Mouse (Mus musculus): Measurements from ENCODE around the gene Arid1b. TPM values are rescaled to one million over a fixed set of nuclear protein-coding genes. Genes with fewer than 3 reads are reported as not detected.

Gene Arid1b
- total RNA-seq, 2 experiments from 2014 or later, result 15.2 to 23.0 TPM

DNA sequence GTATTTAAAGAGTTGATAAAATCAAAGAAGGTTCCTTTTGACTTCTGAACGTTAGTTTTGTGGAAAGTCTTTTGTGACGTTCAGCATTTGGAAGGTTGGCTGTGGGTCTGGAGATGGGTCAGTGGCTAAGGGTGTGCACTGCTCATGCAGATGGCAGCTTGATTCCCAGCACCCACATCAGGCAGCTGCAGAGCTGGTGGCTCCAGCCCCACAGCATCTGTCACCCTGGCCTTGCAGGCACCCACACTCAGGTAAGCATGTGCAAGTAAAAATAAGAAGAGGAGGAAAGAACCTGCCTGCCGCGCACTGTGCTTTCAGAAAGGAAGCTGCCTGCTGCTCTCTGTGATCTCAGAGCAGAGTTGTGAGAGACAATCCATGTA lies 58.7 kb downstream of the Arid1b start:
- ATAC-seq (ENCODE audit: poor library complexity, severe bottlenecking), result no peak

DNA sequence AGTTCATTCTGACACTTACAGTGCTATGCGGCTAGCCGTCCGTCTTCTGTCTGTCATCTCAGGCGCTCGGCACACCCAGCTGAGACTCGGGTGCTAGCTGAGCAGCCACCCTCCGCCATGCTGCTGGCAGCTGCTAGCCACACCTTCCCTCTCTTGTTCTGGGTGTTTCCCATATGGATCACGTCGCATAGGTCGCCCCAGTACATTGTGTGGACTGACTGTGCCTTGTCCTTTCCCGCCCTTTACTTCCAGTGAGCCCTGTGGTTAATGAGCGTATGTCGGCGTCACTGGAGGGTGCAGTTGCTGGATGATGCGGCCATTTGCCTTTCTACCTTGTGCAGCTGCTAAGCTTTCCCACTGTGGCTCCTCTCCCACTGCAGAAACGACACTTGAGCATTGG lies 59.1 kb downstream of the Arid1b start:
- ATAC-seq (ENCODE audit: poor library complexity, severe bottlenecking), result no peak

DNA sequence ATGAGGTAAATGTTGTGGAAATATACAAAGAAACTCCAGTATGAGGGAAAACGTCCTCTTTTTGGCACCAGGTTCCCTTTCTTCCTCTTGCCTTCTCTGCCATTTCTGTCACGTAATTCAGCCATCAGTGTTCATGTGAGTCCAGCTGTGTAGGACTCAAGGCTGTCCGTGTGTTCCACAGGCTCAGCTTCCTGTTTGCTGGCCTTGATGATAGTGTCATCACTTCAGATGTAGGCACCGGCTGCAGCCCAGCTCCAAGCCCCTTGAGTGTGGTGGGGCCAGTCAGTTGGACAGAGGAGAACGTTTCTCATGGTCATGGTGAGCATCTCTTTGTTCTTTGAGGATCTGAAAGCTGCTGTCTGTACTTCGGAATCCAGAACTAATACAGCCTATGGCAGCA lies 61.3 kb downstream of the Arid1b start:
- ATAC-seq (ENCODE audit: poor library complexity, severe bottlenecking), result peak; percentile 21; the same call in 1 of the 2 replicates

DNA sequence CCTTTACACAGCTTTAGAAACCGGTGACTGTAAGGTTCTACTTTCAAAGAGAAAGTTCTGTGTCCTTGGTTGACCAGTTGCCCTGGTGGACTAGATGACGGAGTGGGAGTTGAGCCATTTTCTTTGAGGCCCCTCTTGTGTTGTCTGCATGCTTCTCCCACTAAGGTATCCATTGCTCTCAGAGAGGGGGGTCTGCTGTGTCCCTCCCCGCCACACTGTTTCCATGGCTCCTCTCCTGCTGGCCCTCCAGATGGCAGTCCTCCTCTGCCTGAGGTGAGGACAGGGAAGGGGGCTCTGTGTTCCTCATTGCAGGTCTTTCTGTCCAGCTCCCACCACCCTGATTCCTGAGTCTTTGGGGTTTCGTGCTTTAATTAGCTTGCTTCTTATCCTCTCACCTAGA lies 62.5 kb downstream of the Arid1b start:
- ATAC-seq (ENCODE audit: poor library complexity, severe bottlenecking), result no peak

DNA sequence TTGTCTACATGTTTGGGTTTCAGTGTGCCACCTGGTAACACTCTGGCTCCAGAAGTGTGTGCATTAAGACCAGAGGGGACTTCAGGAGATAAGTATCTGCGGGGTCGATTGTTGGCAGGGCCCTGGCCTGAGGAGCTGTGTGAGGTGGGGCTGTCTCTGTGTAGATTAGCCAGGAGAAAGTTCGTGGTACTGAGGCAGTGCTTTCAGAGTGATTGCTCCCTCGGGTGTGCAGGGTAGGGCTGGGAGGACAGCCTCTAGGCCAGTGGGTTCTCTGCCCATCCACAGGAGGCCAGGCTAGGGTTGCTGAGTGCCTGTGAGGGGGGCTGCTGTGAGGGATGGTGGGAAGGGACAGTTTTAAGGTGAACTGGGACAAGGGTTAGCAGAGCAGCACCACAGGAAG lies 63.2 kb downstream of the Arid1b start:
- ATAC-seq (ENCODE audit: poor library complexity, severe bottlenecking), result no peak

DNA sequence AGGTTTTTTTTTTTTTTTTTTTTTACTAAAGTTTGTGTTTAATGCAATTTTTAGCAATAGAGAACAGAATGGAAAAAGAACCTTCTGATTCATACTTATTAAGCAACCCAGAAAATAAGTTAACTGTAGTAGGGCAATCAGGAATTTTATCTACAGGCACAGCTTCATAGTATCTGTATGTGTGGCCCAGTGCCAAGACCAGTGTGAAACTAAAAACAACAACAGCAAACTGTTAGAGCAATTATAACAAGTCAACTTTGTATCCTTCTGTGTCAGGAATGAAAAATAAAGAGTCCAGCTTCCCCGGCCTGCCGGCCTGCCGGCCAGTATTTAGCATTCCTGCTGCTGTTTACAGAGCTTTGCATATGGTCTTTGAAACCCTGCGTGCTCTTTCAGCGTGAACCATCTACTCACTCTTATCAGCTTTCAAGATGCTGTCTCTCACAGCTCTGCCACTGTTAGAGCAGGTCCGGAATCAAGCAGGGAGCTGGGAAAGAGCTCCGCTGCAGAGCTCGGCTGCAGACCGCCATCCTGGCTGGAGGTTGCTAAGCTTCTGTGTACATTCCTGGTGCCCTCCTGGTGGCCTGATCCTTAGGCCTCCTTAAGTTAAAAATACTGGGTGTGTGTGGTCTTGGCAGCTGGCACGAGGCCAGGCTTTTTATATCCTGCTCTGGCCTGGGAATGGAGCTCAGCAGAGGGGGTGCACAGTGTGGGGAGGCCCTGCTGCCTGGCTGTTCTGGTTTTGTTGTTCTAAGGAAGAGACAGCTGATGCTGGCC lies 64.0 kb downstream of the Arid1b start:
- no peak for ATAC-seq (ENCODE audit: poor library complexity, severe bottlenecking)

DNA sequence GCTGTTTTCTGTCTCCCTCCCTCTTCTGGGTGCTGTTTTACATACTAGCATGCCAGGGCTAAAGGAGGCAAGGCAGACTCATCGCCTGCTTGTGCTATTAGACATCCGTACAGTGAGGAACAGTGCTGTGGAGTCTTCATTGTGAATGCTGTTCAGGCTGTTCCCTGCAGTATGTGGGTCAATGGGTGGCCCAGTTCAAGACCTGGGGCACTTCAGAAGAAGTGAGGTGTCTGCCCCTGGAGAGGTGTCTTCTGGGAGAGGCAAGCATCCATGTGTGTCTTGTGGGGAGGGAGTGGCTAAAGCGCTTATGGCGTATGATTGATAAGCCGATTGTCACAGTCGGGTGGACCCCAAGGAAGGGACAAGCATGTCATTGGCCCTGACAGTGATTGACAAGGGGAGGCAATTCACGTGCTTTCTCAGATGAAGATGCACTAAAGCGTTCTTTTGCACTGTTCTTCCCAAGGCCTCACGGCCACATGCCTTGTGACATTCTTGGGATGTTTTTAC lies 65.0 kb downstream of the Arid1b start:
- no peak for ATAC-seq (ENCODE audit: poor library complexity, severe bottlenecking)

DNA sequence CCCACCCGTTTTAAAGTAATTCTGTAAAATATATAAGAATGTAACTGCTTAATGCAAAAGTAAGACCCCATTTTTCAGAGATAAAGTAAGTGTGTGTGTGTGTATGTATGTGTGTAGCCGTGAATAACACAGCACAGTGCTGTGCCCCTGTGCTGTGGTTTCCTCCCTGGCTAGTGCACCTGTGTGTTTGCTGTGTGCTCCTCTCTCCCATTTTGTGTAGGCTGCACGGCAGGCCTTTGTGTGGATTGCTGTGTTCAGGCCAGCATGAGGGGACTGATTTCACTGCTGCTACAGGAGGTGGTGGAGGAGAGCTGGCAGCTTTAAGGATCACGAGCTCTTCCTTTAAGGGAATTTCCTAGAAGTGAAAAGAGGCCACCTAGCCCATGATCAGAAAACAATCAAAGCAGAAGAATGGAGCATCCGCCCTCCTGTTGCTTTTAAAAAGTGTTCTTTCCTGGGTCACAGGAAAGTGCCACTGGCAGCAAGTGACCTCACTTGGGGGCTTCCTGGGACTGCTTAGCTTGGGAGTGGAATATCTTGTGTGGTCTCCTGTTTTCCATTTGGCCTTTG lies 66.5 kb downstream of the Arid1b start:
- ATAC-seq (ENCODE audit: poor library complexity, severe bottlenecking), result no peak

DNA sequence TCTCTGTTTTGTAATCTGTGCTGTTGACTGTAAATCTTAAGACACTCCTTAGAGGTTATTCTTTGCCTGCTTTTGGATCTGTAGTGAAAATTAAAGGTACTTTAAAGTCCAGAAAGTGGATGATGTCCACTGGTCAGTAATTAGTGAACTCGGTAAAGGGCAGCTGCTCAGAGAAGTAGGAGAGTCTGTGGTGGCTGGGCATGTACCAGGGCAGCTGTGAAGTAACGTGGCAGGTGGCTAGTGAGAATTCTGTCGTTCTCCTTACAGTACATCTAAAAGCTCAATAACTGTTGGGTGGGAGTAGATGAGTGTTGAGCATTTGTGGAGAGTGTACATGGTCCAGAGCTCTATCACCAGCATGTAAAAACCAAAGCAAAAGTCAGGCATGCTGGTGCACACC lies 67.1 kb downstream of the Arid1b start:
- ATAC-seq (ENCODE audit: poor library complexity, severe bottlenecking), result no peak

DNA sequence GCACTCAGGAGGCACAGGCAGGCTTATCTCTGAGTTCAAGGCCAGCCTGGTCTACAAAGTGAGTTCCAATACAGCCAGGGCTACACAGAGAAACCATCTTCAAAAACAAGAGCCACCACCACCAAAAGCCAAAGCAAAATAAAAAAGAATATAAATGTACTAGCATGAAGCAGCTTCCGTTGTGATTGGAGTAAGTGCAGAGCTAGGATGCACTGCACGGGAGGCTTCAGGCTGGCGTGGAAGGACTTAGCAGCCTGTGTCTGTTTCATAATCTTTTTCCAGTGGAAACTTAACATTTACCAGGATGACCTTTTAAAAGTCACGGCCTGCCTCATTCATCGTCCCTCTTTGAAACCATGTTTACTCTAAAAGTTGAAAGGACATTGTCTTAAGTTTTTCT lies 67.5 kb downstream of the Arid1b start:
- ATAC-seq (ENCODE audit: poor library complexity, severe bottlenecking), result no peak

DNA sequence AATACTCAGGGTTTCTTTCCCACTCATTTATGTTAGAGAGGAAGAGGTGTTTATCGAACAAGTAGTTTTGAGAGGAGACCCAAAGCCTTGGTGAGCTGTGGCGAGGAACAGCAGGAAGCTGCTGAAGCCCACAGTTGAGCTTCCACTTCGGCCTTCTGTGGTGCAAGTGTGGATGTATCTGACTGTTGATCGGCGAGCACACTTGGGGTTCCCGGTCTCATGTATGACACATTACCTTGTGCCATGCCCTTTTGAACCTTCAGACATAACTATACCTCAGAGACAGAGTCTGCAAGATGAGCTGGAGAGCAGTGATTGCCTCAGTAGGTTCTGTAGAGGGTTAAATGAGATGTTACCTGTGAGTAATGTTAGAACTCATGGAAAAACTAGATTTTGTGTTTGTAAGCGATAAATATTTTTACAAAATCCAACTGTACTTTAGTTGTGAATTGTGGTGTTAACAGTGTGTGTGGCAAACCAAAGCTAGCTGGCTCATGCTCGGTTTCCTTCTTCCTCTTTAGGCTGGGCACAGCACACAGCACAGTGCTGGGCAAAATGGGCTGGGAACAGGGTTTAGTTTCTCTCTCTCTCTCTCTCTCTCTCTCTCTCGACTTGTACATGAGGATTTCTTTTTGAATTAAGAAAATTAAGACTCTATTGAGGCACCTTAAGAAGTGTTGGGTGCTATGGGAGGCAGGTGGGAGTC lies 69.5 kb downstream of the Arid1b start:
- ATAC-seq (ENCODE audit: poor library complexity, severe bottlenecking), result peak; percentile 81

DNA sequence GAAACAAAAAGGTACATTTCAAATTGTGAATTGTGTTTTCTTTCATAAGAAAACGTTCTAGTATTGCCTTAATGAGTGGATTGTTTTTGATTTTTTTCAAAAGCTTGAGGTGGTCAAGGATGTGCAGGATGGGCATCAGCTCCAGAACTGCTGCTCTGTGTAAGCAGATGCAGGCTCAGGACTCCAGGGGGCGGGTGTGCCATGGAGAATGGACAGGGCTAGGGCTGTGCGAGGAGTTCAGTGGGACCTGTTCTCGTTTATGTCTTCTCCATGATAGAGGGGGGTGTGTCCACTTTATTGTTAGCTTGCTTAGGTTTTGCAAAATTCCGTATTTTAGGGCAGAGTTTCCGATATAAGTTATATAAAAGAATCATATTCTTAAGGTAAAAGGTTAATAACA lies 70.6 kb downstream of the Arid1b start:
- no peak for ATAC-seq (ENCODE audit: poor library complexity, severe bottlenecking)

DNA sequence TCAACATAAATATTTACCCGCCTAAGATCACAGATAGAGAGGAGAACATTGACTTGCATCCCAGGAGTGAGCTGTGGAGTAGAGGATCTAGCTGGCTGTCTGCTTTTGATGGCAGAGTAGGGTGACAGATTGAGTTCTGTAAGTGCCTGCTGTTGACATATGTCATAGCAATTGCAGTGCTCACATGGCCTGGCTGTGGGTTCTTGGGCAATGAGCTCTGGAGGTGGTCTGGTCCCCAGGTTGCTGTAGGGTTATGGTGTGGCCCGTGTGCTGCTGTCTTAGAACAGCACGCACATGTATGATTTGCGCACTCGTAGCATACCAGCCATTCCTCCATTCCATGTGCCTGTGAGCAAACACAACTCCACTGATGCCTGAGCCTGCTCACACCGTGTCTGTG lies 71.1 kb downstream of the Arid1b start:
- ATAC-seq (ENCODE audit: poor library complexity, severe bottlenecking), result no peak

DNA sequence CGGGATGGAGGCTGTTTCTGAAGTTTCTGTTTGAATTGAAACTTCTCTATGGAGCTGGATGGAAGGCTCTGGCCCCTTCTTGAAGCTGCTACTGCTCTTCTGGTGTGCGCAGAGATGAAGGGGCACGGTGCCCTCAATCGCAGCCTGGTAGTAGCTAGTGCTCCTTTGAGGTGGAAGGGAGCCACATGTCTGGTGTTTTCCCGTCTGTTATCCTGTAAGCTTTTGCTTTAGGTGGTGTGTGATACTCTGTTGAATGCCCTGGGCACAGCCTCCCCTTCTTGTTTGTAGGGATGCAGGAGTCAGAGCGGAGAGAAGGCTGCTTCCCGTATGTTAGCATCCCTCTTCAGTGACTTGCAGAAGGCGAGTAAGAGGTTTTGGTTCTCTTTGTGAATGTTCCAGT lies 72.7 kb downstream of the Arid1b start:
- no peak for ATAC-seq (ENCODE audit: poor library complexity, severe bottlenecking)

DNA sequence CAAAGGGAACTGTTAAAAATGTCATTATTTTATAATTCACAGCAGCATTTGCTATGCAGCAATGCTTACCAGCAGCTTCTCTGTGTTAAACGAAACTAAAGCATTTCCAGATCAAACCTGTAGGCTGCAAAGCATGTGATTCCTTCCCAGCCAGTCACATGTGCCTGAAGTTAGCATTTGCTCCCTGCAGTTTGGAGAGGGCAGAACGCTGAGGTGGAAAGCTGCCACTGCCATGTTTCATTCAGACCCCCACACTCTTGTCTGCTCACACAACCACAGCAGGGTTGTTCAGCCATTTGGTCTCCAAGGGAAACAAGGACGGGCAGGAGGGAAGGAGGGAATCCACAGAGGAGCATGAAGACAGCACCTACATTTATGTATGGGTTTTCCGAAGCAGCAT lies 73.1 kb downstream of the Arid1b start:
- ATAC-seq (ENCODE audit: poor library complexity, severe bottlenecking), result no peak

DNA sequence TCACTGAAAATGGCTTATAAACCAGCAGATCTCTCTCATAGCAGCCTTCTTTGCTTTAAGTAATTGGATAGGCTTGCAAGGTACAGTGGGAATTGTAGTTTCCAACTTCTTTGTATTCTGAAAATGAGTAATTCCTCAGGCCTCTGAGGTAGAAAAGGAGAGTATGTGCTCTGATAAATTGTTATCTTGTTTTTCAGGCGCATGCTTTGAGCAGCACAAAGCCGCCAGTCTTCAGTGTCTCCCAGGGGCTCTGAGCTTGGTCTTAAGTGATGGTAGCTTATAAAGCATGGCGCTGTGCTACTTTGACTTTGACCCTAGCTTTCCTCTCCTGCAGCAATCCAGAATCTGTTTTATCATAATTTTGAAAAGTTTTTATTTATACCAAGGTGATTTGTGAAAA lies 76.3 kb downstream of the Arid1b start:
- no peak for ATAC-seq (ENCODE audit: poor library complexity, severe bottlenecking)

DNA sequence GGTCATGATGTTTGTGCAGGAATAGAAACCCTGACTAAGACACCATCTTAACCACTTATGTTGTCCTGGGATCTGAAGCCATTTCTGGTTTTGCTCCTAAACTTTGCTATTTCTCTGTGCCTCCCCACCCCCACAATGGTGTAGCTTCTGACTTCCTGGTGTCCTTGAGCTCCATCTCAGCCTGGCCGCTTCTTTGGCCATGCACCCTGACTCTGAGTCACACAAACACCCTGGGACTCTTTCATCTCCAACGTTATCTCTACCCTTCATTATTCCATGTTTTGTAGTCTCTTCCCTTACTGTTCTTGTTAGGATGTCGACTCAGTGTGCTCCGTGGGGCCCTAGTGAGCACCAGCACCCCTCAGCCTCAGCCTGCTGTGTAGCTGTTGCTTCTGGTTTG lies 78.4 kb downstream of the Arid1b start:
- ATAC-seq (ENCODE audit: poor library complexity, severe bottlenecking), result no peak

DNA sequence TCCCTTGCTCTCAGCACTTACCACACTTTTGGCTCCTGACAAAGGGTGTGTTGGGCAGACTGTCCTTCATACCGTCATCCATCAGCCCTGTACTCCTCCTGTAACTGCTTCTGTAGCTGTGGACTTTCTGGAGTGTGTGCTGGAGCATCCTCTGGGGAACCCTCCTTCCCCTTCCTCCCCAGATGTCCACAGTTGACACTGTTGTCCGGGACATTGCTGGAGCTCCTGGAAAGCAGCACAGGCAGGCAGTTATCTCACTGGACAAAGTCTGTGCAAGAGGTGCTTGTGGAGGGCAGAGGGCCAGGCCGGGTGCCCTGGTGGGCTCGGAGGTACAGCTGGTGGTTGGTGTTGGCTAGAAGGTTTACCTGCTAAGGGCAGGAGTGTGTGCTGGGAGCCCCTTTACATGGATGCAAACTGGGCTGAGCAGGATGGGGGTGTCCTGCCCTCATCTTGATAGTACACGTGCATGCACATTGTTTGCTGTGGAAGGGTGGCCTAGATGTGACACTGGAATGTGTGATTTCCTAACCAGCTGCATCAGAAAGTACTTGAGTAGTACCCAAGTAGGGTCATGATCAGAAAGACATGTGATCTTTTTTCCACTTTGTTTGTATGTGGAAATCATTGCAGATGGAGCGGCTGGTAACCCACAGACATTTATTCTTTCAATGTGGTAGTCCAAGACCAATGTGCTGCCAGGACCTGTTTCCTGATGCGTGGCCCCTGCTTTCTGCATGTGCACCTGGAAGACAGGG lies 80.8 kb downstream of the Arid1b start:
- no peak for ATAC-seq (ENCODE audit: poor library complexity, severe bottlenecking)

DNA sequence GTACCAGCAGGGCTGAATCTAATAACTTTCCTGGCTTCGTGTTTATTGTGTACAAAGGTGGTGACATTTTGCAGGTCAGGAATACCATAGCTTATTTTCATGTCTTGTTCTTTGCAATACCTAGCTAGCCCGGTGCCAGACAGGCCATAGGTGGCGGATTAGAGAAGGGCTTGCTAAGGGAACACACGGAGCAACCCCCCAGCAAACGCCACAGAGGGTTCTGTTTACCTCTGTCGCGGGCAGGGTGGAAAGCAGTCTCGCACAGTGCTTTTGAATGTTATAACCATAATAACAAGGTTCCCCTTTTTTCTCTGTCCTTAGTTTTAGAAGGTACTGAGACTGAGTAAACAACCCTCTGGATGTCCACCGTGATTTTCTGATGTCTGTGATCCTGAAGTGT lies 83.9 kb downstream of the Arid1b start:
- ATAC-seq (ENCODE audit: poor library complexity, severe bottlenecking), result no peak; the same call in 1 of the 2 replicates

DNA sequence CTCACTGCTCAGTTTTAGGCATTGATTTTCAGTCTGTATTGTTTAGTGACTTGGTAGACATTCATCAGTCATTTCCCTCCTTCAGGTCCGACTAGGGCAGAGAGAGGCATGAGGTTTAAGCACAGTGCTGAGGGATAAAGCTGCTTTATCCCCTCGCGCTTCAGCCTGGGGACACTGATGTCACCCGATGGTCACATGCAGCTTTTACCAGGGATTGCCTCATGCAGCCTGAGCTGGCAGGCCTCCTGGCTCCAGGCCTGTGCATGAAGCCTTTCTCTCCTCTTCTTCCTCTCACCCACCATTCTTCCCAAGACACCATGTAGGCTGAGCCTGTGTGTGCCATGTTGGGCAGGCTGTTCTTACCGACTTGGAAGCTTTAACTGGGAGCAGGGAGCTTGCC lies 84.4 kb downstream of the Arid1b start:
- no peak for ATAC-seq (ENCODE audit: poor library complexity, severe bottlenecking)

DNA sequence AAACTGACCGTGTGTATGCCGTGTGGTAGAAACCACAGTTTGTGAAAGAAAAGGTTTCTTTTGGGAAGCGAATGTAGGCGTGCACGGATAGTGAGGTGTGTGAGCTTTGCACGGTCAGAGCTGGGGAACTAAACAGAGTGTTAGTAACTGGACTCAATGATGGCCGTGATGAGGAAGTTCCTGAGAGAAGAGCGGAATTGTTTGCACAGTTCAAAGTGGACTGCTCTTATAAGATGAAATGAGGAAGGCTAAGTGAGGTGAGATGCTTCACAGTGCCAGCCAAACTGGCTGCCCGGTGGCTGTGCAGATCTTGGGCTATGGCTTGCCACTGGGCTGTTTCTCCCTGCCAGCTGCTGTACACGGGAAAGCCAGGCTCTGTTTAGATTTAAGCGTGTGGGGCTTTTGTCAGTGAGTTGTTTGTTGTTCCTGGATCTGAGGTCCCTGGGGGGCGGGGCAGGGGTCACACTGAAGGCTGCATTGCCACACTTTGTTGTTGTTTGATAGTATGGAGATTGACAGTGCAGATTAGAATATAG lies 86.8 kb downstream of the Arid1b start:
- peak; percentile 87 for ATAC-seq (ENCODE audit: poor library complexity, severe bottlenecking)
